Mouse (Mus musculus) ES-E14 (cell line): Measurements from ENCODE around the gene Exosc5.

Experiments used
- HCFC1 ChIP-seq: IDR thresholded peaks from 2 replicates; pipeline ENCODE4 v1.6.1; 2012; ENCODE audit warnings: low read length, inconsistent platforms, borderline replicate concordance; ENCODE audit not compliant: insufficient read depth
- ZNF384 ChIP-seq: IDR thresholded peaks from 2 replicates; pipeline ENCODE4 v1.6.1; 2012; ENCODE audit warnings: low read depth, low read length, inconsistent platforms

- TF ChIP-seq HCFC1 (no peak), ZNF384 (no peak)
Measured at GRCm38 (mm10) chr7:25694104-25694503, 35.1 kb downstream of the Exosc5 start.
